Mouse (Mus musculus) spleen, postnatal 14 days (tissue): ENCODE data around the gene Mrap.
A peak's percentile ranks its signal among the peaks of the same experiment; 100 is the strongest.

Source experiments
- DNase-seq, 2 experiments: peaks; one replicate each; pipeline ENCODE4 v3.0.0; 2021 to 2022; ENCODE audit warnings: low spot score in 2 of 2

Gene Mrap

DNA sequence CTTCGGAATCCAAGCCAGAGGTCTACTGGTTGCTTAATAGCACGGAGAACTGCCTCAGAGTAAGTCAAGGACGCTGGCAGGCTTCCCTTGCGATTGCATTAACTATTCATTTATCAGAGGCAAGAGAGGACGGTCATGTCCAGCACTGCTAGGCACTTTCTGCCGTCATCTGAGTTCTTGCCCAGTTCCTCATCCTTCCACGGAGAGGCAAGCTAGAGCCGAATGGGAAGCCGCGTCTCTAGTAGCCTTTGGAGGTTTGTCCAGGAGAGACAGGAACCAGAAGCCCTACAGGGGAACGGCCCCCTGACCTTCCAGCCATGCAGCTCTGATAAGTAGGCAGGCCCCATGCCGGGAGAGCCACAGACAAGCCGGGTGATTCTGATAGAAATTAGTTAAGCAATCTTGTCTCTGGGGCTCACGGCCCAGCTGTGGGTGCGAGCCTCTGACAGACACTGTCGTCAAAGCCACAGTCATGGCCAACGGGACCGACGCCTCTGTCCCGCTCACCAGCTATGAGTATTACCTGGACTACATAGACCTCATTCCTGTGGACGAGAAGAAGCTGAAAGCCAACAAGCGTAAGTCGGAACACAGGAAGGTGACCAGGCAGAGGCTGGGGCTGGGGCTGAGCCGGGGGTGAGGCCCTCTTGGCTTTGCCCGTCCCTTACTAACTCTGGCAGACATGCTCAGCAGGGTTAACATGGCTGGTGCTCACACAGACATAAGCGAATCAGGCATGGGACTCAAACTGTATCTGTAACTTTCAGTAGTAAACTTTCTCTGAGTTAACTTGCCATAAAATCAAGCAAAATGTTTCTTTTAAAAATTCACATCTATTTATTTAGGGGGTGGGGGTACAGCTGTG lies at the start of gene Mrap:
Gene Mrap (plus strand): TSS at position 116 of the 865 bp plus-strand sequence.
- DNase-seq: no peak

DNA sequence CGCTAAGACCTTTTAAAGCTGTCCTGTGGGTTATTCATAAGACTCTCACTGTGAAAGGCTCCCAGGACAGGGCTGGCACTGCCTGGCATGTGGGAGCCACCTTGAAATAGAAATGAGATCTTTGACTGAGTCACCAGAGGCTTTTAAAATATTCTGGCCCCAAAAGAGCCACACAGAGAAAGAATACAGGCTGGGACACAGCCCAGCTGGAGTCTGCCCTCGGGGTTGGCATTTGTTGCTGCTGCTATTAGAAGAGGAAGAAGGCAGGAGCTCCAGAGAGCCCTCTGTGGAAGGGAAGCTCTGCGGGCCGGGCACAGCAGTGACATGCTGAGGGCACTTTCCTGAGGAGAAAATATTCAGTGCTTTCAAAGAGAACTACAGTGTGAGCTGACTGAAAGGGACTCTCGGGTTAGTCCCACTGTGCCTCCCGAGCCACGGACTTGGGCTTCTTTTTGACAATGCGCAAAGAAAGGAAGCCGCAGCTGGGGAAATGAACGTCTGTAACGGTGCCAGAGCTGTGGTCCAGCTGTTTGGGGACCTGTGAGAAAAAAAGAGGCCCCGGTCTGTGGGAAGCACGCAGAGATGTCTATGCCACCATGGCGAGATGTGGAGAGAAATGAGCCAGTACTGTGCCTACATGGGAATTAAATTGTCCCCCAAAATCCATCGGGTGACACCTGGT lies 45.2 kb upstream of the Mrap start:
- no peak for DNase-seq

DNA sequence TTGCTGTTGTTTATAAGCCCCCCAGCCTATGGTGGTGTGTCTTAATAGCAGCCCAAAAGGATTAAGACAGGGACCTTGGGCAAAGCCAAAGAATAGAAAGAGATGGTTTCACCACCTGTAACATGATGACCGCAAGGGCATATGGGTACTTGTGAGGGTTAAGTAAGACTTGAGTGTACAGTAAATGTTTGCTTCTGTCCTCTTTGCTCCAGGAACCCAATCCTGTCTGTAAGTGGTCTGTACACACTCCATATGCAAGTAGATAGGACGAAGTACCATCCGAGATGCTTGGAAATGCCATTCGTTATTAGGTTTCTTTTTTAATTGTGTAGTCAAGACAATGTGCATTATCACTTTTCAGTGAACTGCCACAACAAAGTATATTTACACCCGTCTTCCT lies 44.4 kb upstream of the Mrap start:
- no peak for DNase-seq

DNA sequence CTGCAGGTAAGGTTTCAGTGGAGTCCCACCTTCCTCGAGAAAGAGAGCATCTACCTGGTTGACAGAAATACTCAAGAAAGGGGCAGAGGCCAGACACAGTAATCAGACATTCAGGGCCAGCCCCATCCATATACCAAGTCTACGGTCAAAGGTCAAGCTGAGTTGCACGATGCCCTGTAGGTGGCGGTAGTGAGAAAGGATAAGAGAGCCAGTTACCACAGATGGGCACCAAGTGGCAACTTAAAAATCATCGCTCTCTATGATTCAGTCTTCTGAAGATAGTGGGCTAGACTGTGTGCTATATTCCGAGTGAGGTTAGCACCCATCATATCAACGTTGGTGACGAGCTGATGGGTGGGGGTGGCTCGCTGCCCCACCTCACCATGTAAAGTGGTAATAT lies 43.3 kb upstream of the Mrap start:
- DNase-seq: peak in 1 of 2 experiments; percentile 57

DNA sequence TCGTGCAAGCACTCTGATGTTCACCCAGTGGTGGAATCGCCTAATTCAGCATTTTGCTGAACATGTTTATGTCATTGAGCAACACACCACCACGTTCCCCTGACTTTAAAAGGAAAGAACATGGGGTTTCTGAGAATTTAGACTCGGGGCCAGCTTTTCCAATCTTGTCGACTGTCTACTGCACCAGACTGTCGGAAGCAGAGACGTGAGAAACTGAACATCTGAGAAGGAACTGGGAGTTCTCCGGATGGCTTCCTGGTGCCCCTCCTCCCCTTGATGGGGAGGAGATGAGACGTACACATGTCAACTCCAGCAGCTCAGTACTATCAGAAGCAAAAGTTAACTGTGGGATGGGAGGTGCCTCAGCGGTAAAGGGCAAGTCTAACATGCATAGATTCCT lies 42.9 kb upstream of the Mrap start:
- DNase-seq: no peak

DNA sequence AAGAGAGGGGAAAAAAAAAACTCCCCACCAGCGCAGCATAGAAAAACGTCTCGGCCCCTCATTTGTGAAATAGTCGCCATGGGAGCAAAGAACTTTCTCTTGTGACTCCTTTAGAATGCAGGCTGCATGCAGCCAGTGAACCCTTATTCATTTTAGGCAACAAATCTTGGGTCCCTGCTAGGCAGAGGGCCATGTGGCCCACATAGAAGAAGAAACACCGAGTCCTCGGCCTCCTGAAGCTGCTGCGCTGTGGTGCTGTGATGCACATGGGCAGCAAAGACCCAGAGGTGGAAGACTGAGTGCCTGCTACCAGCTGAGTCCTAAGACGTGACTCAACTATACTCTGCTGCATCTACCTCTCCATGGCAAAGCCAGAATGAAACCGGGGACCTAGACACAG lies 41.7 kb upstream of the Mrap start:
- no peak for DNase-seq

DNA sequence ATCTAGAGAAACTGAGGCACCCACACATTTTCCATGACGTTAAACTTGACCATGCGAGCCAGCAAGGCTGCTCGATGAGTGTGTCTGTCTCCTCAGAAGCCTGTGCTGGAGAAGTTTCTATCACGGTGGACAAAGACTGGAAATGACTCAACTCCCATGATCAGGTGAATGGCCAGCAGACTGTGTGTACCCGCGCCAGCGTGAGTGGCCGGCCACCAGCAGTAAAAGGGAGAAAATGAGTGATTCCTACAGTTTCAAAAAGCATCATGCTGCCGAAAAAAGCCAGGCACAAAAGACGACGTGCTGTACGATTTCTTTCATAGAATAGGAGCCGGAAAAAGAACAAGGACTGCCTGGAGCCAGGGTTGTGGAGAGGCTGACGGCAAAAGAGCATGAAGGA lies 38.6 kb upstream of the Mrap start:
- no peak for DNase-seq

DNA sequence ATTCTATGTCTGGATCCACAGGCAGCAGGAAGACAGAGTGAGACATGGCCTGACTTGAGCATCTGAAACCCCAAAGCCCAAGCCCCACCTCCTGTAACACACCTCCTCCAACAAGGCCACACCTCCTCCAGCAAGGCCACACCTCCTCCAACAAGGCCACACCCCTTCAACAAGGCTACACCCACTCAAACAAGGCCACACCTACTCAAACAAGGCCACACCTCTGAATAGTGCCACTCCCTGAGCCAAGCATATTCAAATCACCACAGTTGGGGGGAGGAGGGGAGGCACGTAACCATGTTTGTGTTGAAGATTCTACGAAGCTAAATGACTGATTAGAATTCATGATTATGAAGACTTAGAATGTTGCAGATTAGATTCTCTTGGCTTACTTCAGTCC lies 36.5 kb upstream of the Mrap start:
- DNase-seq: no peak

DNA sequence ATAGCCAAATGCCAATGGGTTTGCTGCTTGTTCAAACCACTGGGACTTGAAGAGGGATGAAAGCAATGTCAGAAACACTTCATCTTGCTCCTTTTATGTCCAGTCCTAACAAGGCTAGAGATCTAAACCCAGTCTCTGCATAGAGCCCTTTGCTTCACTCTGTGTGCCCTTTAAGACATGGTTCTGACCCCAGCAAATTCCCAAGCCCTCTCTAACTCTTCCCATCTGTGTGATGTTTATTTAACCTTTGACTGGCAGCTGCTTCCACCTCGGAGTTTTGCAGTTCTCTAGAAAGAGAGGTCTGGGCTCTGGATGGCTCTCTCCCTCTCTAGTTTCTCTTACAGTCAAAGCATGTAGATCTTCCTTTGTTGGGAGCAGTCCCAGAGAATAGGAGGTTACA lies 34.4 kb upstream of the Mrap start:
- no peak for DNase-seq

DNA sequence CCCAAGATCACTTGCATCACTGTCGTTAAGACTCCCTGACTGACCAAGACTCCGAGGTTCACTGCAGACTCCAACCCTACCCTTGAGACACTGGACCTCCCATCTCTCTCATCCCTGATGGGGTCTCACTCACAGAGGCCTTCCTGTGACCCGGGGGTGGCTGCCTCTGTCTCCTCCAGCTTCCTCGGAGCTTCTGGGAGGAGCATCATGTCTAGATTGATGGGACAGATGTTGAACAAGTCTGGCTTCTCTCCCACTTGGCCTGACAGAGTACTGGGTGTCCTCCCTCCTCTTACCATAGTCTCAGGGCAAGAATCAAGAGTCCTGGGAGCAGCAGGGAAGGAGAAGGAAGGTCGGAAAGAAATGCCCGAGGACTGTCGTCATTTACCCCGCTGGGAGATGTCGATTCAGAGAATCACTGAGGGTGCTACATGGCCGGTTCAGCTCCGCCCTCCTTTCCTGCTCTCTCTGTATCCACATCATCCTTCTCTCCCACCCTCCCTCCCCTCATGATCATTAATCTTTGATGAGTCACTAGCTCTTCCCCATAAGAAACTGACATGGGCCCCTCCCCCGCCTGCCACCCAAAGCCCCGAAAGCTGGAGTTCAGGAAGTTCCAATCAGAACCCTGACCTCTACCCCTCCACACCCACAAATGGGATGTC lies 33.7 kb upstream of the Mrap start:
- no peak for DNase-seq

DNA sequence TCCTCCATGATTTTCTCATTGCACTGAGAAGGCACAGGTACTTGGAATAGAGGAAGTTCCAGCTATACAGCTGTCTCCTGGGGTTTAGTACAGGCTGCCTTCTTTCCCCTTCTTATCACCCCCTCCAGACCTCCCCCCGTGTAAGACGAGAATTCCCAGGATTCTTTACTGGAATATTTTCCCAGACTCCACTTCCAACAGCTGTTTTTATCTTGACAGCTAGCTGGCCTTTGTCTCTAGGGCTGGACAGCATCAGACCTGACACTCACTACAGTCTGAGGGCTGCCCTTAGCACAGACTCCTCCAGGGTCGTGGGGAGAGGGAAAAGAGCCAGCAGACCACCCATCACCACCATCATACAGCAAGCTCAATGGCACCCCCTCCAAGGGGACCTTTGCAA lies 31.7 kb upstream of the Mrap start:
- DNase-seq: no peak

DNA sequence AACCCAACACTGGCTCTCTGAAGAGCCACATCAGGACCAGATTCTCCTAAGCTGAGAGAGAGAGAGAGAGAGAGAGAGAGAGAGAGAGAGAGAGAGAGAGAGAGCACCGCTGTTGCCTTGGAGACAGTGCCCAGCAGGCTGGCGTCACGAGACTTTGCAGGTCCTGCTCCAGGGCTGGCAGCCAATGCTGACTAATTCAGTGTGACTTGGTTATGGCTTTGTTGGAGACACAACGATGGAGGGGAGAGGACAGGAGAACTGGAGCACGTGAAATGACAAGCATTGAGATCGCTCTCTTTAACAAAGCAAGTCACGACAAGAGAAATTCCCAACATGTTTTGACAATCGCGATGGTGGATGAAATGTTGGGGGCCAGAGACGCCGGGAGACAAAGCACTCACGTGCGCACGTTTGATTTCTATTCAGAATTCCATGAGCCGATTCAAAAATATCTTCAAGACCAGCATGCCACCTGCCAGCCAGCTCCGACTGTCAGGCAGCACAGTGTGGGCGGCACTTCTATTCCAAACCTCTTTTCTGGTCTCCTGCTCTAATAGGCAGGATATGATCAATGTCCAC lies 28.2 kb upstream of the Mrap start:
- no peak for DNase-seq

DNA sequence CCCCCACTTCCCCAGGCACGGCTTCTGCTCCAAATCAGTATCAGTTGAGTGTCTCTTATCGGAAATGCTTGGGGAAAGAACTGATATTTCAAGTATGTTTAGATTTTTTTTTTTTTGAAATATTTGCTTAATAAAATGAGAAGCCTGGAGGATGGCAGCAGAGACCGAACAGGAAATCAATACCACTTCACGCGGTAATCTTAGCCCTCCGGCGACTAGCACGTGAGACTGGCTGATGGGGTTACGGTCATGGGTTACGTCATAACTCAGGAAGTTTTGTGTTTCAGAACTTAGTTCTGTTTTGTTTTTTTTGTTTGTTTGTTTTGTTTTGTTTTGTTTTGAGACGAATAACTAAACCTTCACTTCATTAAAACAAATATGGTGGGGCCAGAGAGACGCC lies 27.7 kb upstream of the Mrap start:
- DNase-seq: no peak

DNA sequence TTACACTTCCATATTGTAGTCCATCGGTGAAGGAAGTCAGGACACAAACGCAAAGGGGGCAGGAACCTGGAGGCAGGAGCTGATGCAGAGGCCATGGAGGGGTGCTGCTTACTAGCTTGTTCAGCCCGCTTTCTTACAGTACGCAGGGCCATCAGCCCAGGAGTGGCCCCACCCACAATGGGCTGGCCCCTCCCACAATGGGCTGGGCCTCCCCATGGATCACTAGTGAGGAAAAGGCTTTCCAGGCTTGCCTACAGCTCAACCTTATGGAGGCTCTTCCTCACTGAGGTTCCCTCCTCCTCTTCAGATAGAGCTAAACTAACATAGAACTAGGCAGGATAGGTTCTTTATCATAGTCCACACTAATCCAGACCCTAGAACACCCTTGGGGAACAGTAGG lies 14.0 kb upstream of the Mrap start:
- no peak for DNase-seq

DNA sequence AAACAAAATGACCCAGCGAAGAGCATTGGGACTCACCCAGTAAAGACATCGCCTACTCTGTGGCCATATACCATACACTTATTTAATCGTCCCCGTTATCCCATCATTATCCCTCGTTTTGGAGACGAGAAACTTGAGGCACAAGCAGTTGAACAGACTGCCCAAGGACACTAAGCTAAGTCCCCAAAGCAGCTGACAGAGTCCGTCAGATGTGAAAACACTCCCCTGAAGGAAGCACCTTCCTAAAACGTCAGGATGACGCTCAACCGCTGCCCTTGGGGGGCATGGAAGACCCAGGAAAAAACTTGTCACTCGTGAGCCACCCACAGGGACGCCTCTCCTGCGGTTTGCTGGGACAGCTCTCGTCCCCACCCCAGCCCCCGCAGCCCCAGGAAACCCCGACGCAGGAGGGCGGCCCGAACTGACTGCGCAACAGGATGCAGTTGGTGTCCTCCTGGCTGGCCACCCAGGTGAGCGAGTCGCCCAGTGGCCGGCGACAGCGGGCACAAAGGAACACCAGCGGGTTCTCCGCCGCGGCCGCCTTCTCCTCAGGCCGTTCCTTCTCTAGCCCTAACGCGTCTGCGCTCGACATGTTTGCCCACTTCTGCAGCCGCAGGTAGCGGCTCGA lies 11.3 kb upstream of the Mrap start:
- DNase-seq: no peak

DNA sequence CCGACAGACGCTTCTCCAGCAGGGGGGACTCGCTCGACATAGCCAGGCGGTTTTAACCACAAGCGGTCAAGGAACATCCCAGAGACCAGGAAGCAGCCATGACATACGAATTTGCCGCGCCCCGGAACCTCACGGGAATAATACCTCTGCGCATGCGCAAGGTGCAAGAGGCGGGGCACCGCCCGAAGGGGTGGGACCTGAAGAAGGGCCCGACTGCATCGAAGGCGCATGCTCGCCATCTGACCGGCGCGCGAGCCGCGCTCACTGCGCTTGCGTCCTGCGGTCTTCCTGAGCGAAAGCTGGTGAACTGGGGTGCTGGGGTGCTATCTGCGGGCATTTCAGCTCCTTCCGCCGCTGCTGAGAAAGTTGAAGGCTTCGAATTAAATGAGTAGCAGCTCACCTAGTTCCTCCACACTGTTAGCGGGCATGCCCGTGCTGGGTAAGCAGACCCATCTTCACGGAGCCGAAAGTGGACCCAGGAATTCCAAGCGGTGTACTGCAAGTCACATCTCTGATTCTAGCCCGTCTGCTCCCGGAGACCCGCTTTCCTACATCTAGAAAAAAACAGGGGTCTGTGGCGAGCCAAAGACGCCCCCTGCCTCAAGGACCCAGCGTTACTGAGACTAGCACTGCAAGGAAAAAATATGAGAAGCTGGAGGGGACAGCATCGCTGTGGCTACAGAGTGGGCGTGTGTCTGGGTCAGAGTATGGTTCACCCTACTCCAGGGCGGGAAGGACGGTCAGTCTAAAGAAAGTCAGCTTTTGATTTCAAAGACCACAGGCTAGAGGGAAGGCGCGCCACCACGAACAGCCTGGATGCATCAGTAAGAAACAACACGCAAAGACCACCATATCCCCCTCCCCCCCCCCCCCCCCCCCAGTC lies 10.5 kb upstream of the Mrap start, which contains the start of gene Mis18a:
Gene Mis18a (minus strand): TSS at position 172 of the 883 bp plus-strand sequence.
- DNase-seq: peak; percentile 90 to 94

DNA sequence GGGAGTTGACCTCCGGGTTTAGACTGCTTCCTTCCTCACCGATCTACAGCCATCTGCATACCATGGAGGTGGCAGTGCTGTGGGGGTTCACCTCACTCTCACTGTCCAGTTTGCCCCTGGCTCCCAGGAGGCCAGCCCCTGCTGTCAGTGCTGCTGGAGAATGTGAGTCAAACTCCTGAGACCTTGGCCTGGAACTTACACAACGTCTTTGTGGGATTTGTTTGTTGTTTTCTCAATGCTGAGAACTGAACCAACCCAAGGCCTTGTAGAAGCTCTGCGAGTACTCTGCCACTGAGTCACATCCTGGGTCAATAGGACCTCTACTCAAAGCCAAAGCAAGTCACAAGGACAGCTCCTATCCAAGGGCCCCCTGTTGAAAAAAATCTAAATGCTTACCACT lies 2.4 kb upstream of the Mrap start:
- no peak for DNase-seq

DNA sequence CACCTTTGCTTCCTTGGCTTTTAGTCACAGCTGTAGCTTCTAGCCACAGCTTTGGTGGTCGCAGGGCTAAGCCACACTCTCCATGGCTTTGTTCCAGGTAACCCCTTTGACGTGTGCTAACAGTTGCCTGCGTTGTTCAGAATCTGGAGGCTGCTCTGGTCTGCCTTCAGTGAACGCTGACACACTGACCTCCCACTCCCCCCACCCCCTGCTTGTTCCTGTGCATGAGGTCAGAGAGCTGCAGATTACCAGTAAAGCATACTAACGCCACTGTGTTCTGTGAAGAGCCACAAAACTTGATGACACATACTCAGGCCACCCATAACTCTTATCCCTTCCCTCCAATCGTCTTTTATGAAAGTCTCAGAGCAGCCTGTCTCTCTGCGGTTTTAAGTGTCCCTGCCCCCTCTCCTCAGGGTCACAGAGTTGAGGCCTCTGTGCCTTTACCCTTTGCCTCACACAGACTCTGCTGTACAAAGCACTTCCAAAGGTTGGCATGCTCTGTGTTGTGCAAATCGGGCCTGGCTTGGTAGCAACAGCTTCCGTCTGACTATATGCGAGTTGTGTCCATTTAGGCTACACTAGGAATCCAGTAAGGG lies 1.2 kb upstream of the Mrap start:
- DNase-seq: no peak

DNA sequence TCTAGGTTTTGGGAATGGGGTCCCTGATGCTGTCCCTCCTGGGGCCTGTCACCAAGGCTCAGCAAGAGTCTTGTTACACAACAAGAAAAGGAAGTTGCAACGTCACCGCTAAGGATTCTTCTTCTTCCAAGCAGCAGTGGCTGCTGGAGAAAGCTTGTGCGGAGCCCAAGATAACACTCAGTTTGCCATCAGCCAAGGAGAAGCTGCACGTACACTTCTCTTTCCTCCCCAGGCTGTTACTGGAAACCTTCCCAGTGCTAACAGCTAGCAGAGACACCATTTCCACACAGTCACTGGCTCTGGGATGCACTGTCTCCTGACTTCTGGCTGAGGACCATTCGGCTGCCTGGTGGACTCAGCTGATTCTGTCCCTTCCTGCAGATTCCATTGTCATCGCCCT lies 9.1 kb downstream of the Mrap start:
- no peak for DNase-seq

DNA sequence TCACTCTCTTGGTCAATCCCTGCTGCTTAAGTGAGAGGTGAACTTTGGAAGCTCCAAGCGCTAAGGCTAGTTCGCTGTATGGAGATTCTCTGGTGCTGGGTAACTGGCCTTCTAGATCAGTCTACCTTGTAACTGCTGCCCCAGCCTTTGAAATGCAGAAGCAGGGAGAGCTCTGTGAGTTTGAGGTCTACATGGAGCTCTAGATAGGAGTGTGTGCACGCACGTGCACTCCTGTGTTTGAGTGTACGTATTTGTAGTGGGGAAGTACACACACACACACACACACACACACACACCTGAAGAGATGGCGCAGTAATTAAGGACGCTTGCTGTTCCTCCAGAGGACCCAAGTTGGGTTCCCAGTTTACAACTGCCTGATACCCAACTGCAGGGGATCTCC lies 10.2 kb downstream of the Mrap start:
- DNase-seq: no peak
